Mouse (Mus musculus): ENCODE results near the gene Gprc6a.

Gprc6a gene

DNA sequence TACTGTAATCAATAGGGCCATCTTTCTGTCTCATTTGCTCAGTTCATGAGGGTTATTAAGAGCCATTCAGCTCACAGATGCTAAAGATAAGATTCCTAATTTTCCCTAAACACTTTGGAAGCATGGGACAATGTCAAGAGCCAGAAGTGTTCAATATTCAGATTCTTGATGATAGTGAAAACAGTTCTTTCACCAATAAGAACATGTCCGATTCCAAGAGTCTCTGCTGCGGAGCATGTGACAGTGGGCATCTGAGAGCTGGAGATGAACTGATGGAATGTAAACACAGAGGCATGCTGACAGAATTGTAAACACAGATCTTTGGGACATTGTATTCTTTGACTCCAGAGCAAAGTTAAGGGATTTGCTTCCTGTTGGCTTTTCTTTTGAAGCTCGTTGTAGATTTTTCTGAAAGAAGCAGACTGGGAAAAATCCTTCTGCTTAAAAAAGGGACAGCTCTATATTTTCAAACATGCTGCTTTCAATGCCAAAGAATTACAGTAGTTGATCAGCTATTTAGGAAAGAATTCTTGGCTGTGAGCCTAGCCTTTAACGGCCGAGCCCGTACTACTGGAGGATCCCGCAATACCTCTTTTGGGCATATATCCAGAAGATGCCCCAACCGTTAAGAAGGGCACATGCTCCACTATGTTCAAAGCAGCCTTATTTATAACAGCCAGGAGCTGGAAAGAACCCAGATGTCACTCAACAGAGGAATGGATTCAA lies at the start of gene Gprc6a:
Gprc6a (minus strand) TSS at position 51 of the 726 bp plus-strand sequence.
- DNase-seq (ENCODE audit: low spot score): no peak

DNA sequence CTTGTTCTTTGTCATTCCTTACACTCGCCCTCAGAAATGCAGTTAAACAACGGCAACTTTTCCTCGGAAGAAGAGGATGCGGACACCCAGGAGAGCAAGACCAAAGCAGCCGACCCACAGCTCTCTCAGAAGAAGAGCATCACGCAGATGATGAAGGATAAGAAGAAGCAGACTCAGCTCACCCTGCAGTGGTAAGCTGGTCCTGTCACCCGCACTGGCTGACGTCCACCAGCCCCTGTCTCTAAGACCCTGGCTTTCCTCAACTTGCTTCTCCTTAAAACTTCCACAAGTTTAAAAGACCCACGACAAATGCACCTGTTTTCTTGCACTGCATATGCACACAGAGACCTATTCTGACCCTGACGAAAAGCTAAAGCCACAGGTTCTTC lies 47.0 kb upstream of the Gprc6a start:
- no peak for DNase-seq (ENCODE audit: low spot score)

- DNase-seq (ENCODE audit: low spot score): no peak
Measured at GRCm38 (mm10) chr10:51677548-51678250, 46.4 kb upstream of the Gprc6a start, which contains the start of gene Rfx6. Gene Rfx6, plus strand, starts transcription at chr10:51677756.

DNA sequence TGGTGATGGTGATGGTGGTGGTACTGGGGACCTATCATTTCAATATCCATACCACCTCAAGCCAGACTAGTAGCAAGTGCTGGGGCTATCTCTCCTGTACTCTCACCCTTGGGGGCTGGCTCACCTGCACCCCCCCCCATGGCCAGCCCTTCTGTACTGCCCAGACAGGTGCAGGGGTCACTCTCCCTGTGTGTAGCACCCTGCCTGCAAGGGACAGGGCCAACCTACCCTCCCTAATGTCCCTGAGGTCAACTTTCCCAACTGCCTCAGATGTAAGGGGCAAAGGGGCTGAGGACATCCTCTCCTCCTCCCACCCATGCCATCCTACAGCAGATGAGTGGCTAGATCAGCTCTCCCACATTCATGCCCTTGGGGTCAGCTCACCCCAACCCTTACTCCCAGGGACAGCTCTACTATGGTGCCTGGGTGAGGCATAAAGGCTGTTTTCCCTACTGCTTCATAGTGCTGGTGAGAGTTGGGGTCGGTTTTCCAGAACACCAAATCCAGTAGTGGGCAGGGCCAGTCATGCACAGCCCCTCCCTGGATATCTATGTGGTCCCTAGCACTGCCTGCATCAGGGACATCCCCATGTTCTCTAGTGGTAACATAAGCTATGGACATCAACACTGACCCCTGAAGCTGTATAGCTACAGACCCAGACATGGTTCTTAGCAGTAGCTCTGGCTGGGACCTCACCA lies 41.0 kb upstream of the Gprc6a start:
- DNase-seq (ENCODE audit: low spot score): no peak

GRCm38 (mm10) chr10:51671583-51671982 lies 40.3 kb upstream of the Gprc6a start:
- no peak for DNase-seq (ENCODE audit: low spot score)

DNA sequence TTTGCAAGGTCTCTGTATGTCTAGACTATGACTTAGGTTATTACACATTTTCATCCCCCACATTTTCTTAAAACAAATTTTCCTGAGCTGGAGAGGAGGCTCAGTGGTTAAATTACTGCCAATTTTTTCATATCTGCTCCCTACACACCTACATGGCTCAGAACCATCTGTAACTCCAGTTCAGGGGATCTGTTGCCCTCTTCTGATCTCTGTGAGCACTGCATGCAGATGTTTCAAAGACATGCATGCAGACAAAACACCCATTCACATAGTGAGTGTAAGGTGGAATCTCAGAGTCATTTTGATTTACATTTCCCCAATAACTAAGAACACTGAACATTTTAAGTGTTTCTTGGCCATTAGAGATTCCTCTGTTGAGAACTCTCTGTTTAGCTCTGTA lies 38.1 kb upstream of the Gprc6a start:
- DNase-seq (ENCODE audit: low spot score): no peak

- DNase-seq (ENCODE audit: low spot score): no peak
Measured at GRCm38 (mm10) chr10:51657324-51657723, 26.1 kb upstream of the Gprc6a start.

GRCm38 (mm10) chr10:51649506-51650221 lies 18.4 kb upstream of the Gprc6a start:
- no peak for DNase-seq (ENCODE audit: low spot score)

- no peak for DNase-seq (ENCODE audit: low spot score)
Measured at GRCm38 (mm10) chr10:51621193-51621592, 10.1 kb downstream of the Gprc6a start.

GRCm38 (mm10) chr10:51620126-51620525 lies 11.1 kb downstream of the Gprc6a start:
- no peak for DNase-seq (ENCODE audit: low spot score)

GRCm38 (mm10) chr10:51618538-51618937 lies 12.7 kb downstream of the Gprc6a start:
- DNase-seq (ENCODE audit: low spot score): no peak

GRCm38 (mm10) chr10:51614826-51615590 lies 16.3 kb downstream of the Gprc6a start:
- DNase-seq (ENCODE audit: low spot score): no peak

GRCm38 (mm10) chr10:51613421-51613820 lies 17.8 kb downstream of the Gprc6a start:
- no peak for DNase-seq (ENCODE audit: low spot score)

- no peak for DNase-seq (ENCODE audit: low spot score)
Measured at GRCm38 (mm10) chr10:51611969-51612682, 19.1 kb downstream of the Gprc6a start.

- no peak for DNase-seq (ENCODE audit: low spot score)
Measured at GRCm38 (mm10) chr10:51609741-51610425, 21.4 kb downstream of the Gprc6a start.

DNA sequence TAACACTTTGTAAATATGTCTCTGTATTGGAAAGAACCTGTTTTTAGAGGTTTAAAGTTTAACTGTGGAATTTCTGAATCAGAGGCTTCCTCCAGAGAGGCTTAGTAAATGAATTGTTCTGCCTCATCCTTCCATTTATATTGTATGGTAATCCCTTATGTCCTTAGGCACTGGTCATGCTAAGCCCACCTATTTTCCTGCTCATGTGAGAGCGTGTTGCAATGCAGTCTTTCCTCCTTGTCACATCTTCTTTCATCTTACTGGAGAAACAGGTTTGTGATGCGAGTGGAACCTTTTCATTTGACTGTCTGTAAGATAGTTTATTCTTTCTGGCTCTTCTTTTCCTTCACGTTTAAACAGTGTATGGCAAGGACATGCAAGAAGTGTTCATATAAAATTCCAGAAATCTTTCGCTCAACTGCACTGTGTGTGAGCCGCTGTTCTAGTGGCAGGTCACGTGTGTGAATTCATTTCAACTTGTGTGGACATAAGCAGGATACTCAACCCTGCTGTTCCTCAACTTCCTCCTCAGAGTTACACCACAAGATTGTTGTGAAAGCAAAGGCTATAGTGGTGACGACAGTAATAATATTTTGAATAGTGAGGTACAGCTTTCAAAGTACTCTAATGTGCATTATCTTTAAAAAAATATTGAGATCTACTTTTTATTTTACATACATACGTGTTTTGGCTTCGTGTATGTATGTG lies 34.2 kb downstream of the Gprc6a start:
- DNase-seq (ENCODE audit: low spot score): no peak

DNA sequence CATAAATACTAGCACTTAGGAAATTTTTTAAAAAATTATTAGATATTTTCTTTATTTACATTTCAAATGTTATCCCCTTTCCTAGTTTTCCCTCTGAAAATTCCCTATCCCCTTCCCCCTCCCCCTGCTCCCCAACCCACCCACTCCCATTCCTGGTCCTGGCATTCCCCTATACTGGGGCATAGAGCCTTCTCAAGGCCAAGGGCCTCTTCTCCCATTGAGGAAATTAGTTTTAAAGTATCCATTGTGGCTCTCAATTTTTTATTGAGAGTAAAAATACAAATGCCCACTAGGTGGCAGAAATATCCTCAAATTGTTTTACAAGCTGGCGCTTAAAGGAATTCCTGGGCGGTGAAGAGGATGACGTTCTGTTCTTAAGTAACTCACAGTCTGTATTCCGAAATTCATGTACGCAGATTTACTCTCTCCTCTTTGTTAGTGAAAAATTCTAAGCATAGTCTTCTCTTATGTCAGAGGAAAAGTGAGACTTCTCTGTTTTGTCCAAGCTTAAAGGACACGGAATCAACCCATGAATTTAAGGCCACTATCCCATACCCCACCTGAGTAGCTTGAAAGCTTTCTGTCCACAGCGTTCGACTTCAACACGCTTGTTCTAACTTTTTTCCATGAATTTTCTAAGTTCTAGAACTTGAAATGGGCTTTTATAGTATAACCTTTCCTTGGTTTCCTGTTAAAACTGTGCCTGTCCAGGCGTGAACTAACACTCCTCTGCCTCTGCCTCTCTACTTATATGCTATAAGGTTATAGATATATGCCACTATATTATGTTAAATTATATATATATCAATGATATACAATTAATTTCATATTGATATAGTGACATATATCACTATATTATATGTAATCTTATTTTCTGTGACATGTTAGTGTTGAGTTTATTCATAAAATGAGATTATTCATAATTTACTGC lies 36.0 kb downstream of the Gprc6a start:
- DNase-seq (ENCODE audit: low spot score): peak; percentile 57

GRCm38 (mm10) chr10:51591574-51591973 lies 39.7 kb downstream of the Gprc6a start:
- DNase-seq (ENCODE audit: low spot score): no peak

All from MN1 (cell line).